Mouse (Mus musculus): ENCODE results near the gene Cdyl2. TPM values are rescaled to one million over a fixed set of nuclear protein-coding genes. Genes with fewer than 3 reads are reported as not detected.

Cdyl2 gene
- polyA plus RNA-seq, 1 experiment from 2014 or later: 5.0 TPM

- Histone ChIP-seq H3K4me3 (peak overlapping the region; percentile 89), H3K4me1 (replicated peaks) (peaks cover 9% of the 10 kb centered on the region), H3K9me3 (replicated peaks) (peaks cover 7% of the 10 kb centered on the region), H3K9ac (peak overlapping the region; percentile 90), H3K27ac (ENCODE audit: poor library complexity, severe bottlenecking) (no peak overlapping the region), H3K27me3 (replicated peaks) (peaks cover 14% of the 10 kb centered on the region), H3K4me2 (peak overlapping the region; percentile 90), H3K36me3 (peaks cover 5% of the 10 kb centered on the region)
- 16% methylated on average over 3 of the region's 3 CpGs for WGBS
- 0 out of 2 replicates have a peak, but pooled peaks have one; percentile 22 for ATAC-seq (ENCODE audit: insufficient number of reproducible peaks, low FRiP score)
These were observed 840 bp upstream of the Cdyl2 start for GRCm38 (mm10) chr8:116733648-116734014.

- Histone ChIP-seq H3K4me3 (peak overlapping the region; percentile 89), H3K9me3 (replicated peaks) (peaks cover 10% of the 10 kb centered on the region), H3K4me2 (peak overlapping the region; percentile 90), H3K27ac (ENCODE audit: poor library complexity, severe bottlenecking) (peak overlapping the region; percentile 80), H3K9ac (peak overlapping the region; percentile 90), H3K27me3 (replicated peaks) (peaks cover 14% of the 10 kb centered on the region), H3K36me3 (peaks cover 5% of the 10 kb centered on the region), H3K4me1 (replicated peaks) (peaks cover 9% of the 10 kb centered on the region)
- peak; percentile 56 for ATAC-seq (ENCODE audit: insufficient number of reproducible peaks, low FRiP score)
- WGBS: 2% methylated on average over 30 of the region's 46 CpGs
These were observed 661 bp downstream of the Cdyl2 start for GRCm38 (mm10) chr8:116731976-116732683.

DNA sequence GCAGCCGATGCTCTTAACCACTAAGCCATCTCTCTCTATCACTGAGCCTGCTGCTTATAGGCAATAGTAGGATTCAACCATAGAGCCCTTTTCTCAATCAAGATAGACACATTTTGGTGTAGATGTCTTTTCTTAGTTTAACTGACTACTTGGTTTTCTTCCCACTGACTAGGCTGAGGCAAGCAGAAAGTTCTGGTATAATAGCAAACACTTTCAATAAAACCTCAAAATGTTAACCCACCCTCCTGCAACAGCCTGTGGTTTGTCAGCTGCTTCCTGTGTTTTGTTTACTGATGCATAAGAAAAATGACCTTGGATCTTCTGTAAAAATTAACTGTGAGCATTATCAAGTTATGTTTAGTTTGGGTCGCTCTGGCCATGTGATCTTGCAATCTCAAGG, 11.3 kb downstream of the Cdyl2 start:
- Histone ChIP-seq H3K36me3 (0 out of 2 replicates have a peak, but pooled peaks cover 9% of the 10 kb centered on the region), H3K4me1 (replicated peaks) (no peaks in the 10 kb centered on the region), H3K9me3 (replicated peaks) (peaks cover 20% of the 10 kb centered on the region), H3K4me2 (no peak overlapping the region), H3K27ac (ENCODE audit: poor library complexity, severe bottlenecking) (no peak overlapping the region), H3K9ac (no peak overlapping the region), H3K27me3 (replicated peaks) (no peaks in the 10 kb centered on the region), H3K4me3 (no peak overlapping the region)
- no peak for ATAC-seq (ENCODE audit: insufficient number of reproducible peaks, low FRiP score)
- WGBS: 85% methylated on average over 2 of the region's 2 CpGs

GRCm38 (mm10) chr8:116707496-116707895, 25.3 kb downstream of the Cdyl2 start:
- H3K27me3 ChIP-seq (replicated peaks): no peaks in the 10 kb centered on the region
- no peaks in the 10 kb centered on the region for H3K4me1 ChIP-seq (replicated peaks)
- no peak overlapping the region for H3K27ac ChIP-seq (ENCODE audit: poor library complexity, severe bottlenecking)
- H3K9ac ChIP-seq: no peak overlapping the region
- H3K36me3 ChIP-seq: no peaks in the 10 kb centered on the region
- ATAC-seq (ENCODE audit: insufficient number of reproducible peaks, low FRiP score): no peak
- H3K9me3 ChIP-seq (replicated peaks): peaks cover 11% of the 10 kb centered on the region
- no peak overlapping the region for H3K4me3 ChIP-seq
- WGBS: 81% methylated on average over 3 of the region's 3 CpGs
- no peak overlapping the region for H3K4me2 ChIP-seq

- Histone ChIP-seq H3K9ac (no peak overlapping the region), H3K27ac (ENCODE audit: poor library complexity, severe bottlenecking) (no peak overlapping the region), H3K4me2 (no peak overlapping the region), H3K4me3 (no peak overlapping the region), H3K27me3 (replicated peaks) (no peaks in the 10 kb centered on the region), H3K4me1 (replicated peaks) (no peaks in the 10 kb centered on the region), H3K9me3 (replicated peaks) (peaks cover 11% of the 10 kb centered on the region), H3K36me3 (peaks cover 8% of the 10 kb centered on the region; the same call in 1 of the 2 replicates)
- no peak for ATAC-seq (ENCODE audit: insufficient number of reproducible peaks, low FRiP score)
- WGBS: 73% methylated on average over 6 of the region's 6 CpGs
These were observed 30.3 kb downstream of the Cdyl2 start for GRCm38 (mm10) chr8:116702501-116702900.

DNA sequence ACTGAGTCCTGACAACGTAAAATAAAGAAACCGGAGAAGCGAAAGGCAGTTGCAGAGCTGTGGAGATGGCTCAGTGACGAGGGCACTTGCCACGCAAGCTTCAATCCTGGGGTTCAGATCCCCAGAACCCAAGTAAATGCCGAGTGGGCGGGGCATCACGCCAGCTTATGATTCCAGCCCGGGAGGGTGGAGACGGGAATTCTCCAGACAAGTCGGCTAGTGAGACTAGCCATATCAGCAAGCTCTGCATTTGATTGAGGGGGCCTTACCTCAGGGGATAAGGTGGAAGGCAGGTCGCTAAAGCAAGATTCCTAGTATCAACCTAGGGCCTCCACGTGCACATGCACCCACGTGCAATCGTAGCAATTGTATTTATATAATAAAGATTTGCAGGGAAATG, 39.9 kb downstream of the Cdyl2 start:
- Histone ChIP-seq H3K4me1 (replicated peaks) (no peaks in the 10 kb centered on the region), H3K27ac (ENCODE audit: poor library complexity, severe bottlenecking) (no peak overlapping the region), H3K9ac (no peak overlapping the region), H3K27me3 (replicated peaks) (no peaks in the 10 kb centered on the region), H3K9me3 (replicated peaks) (no peaks in the 10 kb centered on the region), H3K36me3 (no peaks in the 10 kb centered on the region), H3K4me2 (no peak overlapping the region), H3K4me3 (no peak overlapping the region)
- no peak for ATAC-seq (ENCODE audit: insufficient number of reproducible peaks, low FRiP score)
- 77% methylated on average over 15 of the region's 15 CpGs for WGBS

GRCm38 (mm10) chr8:116689741-116690140, 43.0 kb downstream of the Cdyl2 start:
- Histone ChIP-seq H3K36me3 (no peaks in the 10 kb centered on the region), H3K4me1 (replicated peaks) (no peaks in the 10 kb centered on the region), H3K9me3 (replicated peaks) (no peaks in the 10 kb centered on the region), H3K9ac (no peak overlapping the region), H3K4me2 (no peak overlapping the region), H3K4me3 (no peak overlapping the region), H3K27ac (ENCODE audit: poor library complexity, severe bottlenecking) (no peak overlapping the region), H3K27me3 (replicated peaks) (no peaks in the 10 kb centered on the region)
- WGBS: 85% methylated on average over 3 of the region's 3 CpGs
- no peak for ATAC-seq (ENCODE audit: insufficient number of reproducible peaks, low FRiP score)

DNA sequence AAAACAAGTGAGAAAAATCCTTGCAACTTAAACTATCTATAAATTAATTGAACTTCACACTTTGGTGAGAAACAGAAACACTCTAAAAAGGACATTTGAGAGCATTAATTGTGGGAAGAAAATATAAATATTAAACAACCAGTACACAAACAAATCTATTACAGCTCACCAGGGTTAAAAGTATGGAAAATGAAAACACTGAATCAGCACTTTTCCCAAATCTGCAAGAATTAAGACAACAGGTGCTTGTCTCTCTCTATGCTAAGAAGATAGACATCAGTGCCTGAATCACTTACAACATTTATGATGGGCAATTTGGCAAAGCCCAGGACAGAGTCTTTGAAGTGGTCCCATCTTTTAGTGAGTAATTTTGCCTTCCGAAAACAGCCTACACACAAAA, 56.6 kb downstream of the Cdyl2 start:
- H3K4me3 ChIP-seq: no peak overlapping the region
- no peaks in the 10 kb centered on the region for H3K4me1 ChIP-seq (replicated peaks)
- ATAC-seq (ENCODE audit: insufficient number of reproducible peaks, low FRiP score): no peak
- no peaks in the 10 kb centered on the region for H3K36me3 ChIP-seq
- no peak overlapping the region for H3K27ac ChIP-seq (ENCODE audit: poor library complexity, severe bottlenecking)
- WGBS: 93% methylated on average over 1 of the region's 1 CpGs
- H3K4me2 ChIP-seq: no peak overlapping the region
- no peak overlapping the region for H3K9ac ChIP-seq
- no peaks in the 10 kb centered on the region for H3K27me3 ChIP-seq (replicated peaks)
- no peaks in the 10 kb centered on the region for H3K9me3 ChIP-seq (replicated peaks)

- H3K27me3 ChIP-seq (replicated peaks): no peaks in the 10 kb centered on the region
- no peak overlapping the region for H3K4me3 ChIP-seq
- H3K9me3 ChIP-seq (replicated peaks): peaks cover 4% of the 10 kb centered on the region; the same call in 1 of the 2 replicates
- 70% methylated on average over 10 of the region's 10 CpGs for WGBS
- no peak overlapping the region for H3K27ac ChIP-seq (ENCODE audit: poor library complexity, severe bottlenecking)
- ATAC-seq (ENCODE audit: insufficient number of reproducible peaks, low FRiP score): no peak
- H3K4me1 ChIP-seq (replicated peaks): no peaks in the 10 kb centered on the region
- H3K4me2 ChIP-seq: no peak overlapping the region
- H3K9ac ChIP-seq: no peak overlapping the region
- no peaks in the 10 kb centered on the region for H3K36me3 ChIP-seq
These were observed 58.6 kb downstream of the Cdyl2 start for GRCm38 (mm10) chr8:116673966-116674805.

DNA sequence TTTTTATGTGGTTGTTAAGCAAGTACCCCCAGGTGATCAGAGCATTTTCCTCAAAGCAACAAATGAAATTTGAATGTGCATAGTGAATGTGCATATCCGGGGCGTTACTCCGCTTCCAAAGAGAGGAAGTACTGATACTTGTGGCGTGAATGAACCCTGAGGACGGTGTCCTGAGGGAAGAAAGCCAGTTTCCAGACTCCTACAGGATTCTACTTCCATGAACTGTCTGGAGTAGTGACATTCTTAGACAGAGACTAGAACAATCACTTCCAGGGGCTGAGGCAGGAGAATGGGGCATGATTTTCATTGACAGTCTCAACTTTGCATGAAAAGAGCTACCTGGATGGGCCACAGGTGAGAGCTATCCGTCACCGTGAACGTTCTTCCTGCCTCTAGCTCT, 59.3 kb downstream of the Cdyl2 start:
- Histone ChIP-seq H3K9me3 (replicated peaks) (peaks cover 8% of the 10 kb centered on the region; the same call in 1 of the 2 replicates), H3K4me1 (replicated peaks) (no peaks in the 10 kb centered on the region), H3K27me3 (replicated peaks) (no peaks in the 10 kb centered on the region), H3K4me2 (no peak overlapping the region), H3K9ac (no peak overlapping the region), H3K4me3 (no peak overlapping the region), H3K27ac (ENCODE audit: poor library complexity, severe bottlenecking) (no peak overlapping the region), H3K36me3 (no peaks in the 10 kb centered on the region)
- ATAC-seq (ENCODE audit: insufficient number of reproducible peaks, low FRiP score): no peak
- WGBS: 76% methylated on average over 8 of the region's 8 CpGs

DNA sequence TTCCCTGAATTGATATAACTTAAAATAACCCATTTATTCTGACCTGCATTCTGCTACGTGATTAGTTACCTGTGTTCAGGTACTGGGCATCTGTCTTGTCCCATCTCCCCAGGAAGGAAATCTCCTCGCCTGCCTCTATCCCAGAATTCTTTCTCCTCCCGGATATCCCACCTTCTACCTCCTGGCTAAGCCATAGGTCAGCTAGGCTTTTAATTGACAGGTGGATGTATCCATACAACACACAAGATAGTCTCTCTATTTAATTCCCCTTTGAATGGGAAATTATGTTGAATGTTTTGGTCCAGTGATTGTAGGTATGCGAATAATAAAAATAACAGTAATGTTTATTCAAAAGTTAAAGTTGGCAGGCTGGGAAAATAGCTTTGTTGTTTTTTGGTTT, 59.7 kb downstream of the Cdyl2 start:
- Histone ChIP-seq H3K4me1 (replicated peaks) (no peaks in the 10 kb centered on the region), H3K9ac (no peak overlapping the region), H3K9me3 (replicated peaks) (peaks cover 8% of the 10 kb centered on the region; the same call in 1 of the 2 replicates), H3K4me3 (no peak overlapping the region), H3K36me3 (no peaks in the 10 kb centered on the region), H3K27ac (ENCODE audit: poor library complexity, severe bottlenecking) (no peak overlapping the region), H3K4me2 (no peak overlapping the region), H3K27me3 (replicated peaks) (no peaks in the 10 kb centered on the region)
- no peak for ATAC-seq (ENCODE audit: insufficient number of reproducible peaks, low FRiP score)
- 81% methylated on average over 4 of the region's 4 CpGs for WGBS
